Comparison of ENCODE assay signal across 8 mouse cellular contexts in the genomic region with DNA sequence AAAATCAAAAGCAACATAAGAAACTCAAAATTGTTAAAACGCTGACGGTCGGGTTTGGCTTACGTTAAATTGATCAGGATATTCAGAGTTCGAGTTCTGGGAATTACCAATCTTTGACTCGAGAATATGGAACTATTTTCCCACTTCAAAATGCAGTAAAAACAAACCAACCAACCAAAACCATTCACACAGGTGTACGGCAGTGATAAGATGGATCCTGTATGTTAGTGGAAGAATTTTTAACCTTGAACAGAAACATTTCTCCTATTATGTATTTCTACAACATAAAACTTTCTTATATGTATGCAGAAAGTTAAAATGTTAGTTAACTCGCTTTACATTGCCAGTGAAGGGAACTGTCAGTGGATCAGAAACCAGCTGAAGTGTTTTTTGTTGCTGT. TPM values are rescaled to one million over a fixed set of nuclear protein-coding genes. Genes with fewer than 3 reads are reported as not detected.
A peak's percentile ranks its signal among the peaks of the same experiment; 100 is the strongest.
DNase-seq lines count a peak whose midpoint lies in the region; ATAC-seq and TF ChIP-seq lines count a peak whose summit lies in the region.

No protein-coding gene starts in this region.

- DNase-seq in gastrocnemius, adult 2 months: no peak
- no peak for DNase-seq in gastrocnemius, postnatal 4 days (ENCODE audit: low spot score in 2 of 2)
- DNase-seq in ovary, postnatal 36 days (ENCODE audit: low spot score): no peak
- no peak for DNase-seq in adrenal gland, postnatal 36 days
- DNase-seq in thymus, postnatal 14 days: no peak

- peak overlapping the region; percentile 96 for H3K4me2 ChIP-seq in forebrain, embryonic 12.5 days
- peak overlapping the region; percentile 90 for H3K4me2 ChIP-seq in liver, embryonic 12.5 days

- H3K79me2 ChIP-seq in C2C12 (ENCODE audit: control insufficient read depth, insufficient read depth): peaks cover 16% of the 10 kb centered on the region

- H3K9me3 ChIP-seq in forebrain, embryonic 12.5 days: no peaks in the 10 kb centered on the region
- no peaks in the 10 kb centered on the region for H3K9me3 ChIP-seq in liver, embryonic 12.5 days (replicated peaks)

- TF ChIP-seq CTCF in gastrocnemius, adult 2 months (IDR thresholded peaks at IDR 0.05): no peak
- no peak for TF ChIP-seq CTCF in C2C12 (IDR thresholded peaks at IDR 0.05; ENCODE audit: control insufficient read depth, insufficient read depth, insufficient read length)

- peak overlapping the region; percentile 89; the same call in 1 of the 2 replicates for H3K27ac ChIP-seq in gastrocnemius, adult 2 months
- no peak overlapping the region for H3K27ac ChIP-seq in forebrain, embryonic 12.5 days
- peak overlapping the region; percentile 77 for H3K27ac ChIP-seq in liver, embryonic 12.5 days

- ATAC-seq in forebrain, embryonic 12.5 days (ENCODE audit: low FRiP score): no peak
- no peak for ATAC-seq in liver, embryonic 12.5 days

- peak overlapping the region; percentile 84 for H3K4me3 ChIP-seq in gastrocnemius, adult 2 months
- H3K4me3 ChIP-seq in C2C12 (ENCODE audit: insufficient read depth, poor library complexity, severe bottlenecking): peak overlapping the region; percentile 59
- H3K4me3 ChIP-seq in forebrain, embryonic 12.5 days (replicated peaks): peak overlapping the region; percentile 68
- peak overlapping the region; percentile 67 for H3K4me3 ChIP-seq in liver, embryonic 12.5 days

- peaks cover 11% of the 10 kb centered on the region for H3K36me3 ChIP-seq in C2C12 (ENCODE audit: control insufficient read depth, insufficient read depth)
- H3K36me3 ChIP-seq in forebrain, embryonic 12.5 days (replicated peaks): peaks cover 26% of the 10 kb centered on the region
- peaks cover 32% of the 10 kb centered on the region for H3K36me3 ChIP-seq in liver, embryonic 12.5 days

- 83% methylated on average over 8 of the region's 8 CpGs for WGBS in forebrain, embryonic 12.5 days
- WGBS in liver, embryonic 12.5 days (ENCODE audit: insufficient replicate concordance): 52% methylated on average over 8 of the region's 8 CpGs

- peak overlapping the region; percentile 90 for H3ac ChIP-seq in C2C12 (ENCODE audit: control insufficient read depth, insufficient read length, low read depth)

- peaks cover 11% of the 10 kb centered on the region for H3K79me3 ChIP-seq in C2C12 (ENCODE audit: low read depth)

- H3K9ac ChIP-seq in forebrain, embryonic 12.5 days: peak overlapping the region; percentile 74
- peak overlapping the region; percentile 75 for H3K9ac ChIP-seq in liver, embryonic 12.5 days

- H3K4me1 ChIP-seq in forebrain, embryonic 12.5 days: peaks cover 30% of the 10 kb centered on the region
- H3K4me1 ChIP-seq in liver, embryonic 12.5 days: peaks cover 35% of the 10 kb centered on the region

- no peaks in the 10 kb centered on the region for H3K27me3 ChIP-seq in C2C12 (ENCODE audit: control insufficient read depth, insufficient read depth, insufficient read length)
- H3K27me3 ChIP-seq in forebrain, embryonic 12.5 days: no peaks in the 10 kb centered on the region
- H3K27me3 ChIP-seq in liver, embryonic 12.5 days (replicated peaks): no peaks in the 10 kb centered on the region

- intact Hi-C loops in gastrocnemius, adult 2 months (cut with DNase I): loop anchor here (5.0 kb wide), 1 partner anchor 1929 kb away; no protein-coding TSS in a partner anchor

TF ChIP-seq in C2C12, 6 proteins besides CTCF, POLR2A, EP300 and RAD21:
- no peak for TF ChIP-seq MYOG (IDR thresholded peaks at IDR 0.05; ENCODE audit: control insufficient read depth, extremely low read depth, insufficient read length)
- TF ChIP-seq FOSL1 (IDR thresholded peaks at IDR 0.05; ENCODE audit: insufficient read depth, low read length, poor library complexity, severe bottlenecking): no peak
- no peak for TF ChIP-seq USF1 (IDR thresholded peaks at IDR 0.05; ENCODE audit: low read depth)
- TF ChIP-seq MAX (IDR thresholded peaks at IDR 0.05): no peak
- no peak for TF ChIP-seq CEBPB (IDR thresholded peaks at IDR 0.05; ENCODE audit: low read depth)
- TF ChIP-seq MYOD1 (IDR thresholded peaks at IDR 0.05; ENCODE audit: control insufficient read depth, insufficient read length, low read depth): no peak

RNA-seq across cellular contexts. Expression of gene Ankrd26, which starts 0.8 kb away (rescaled TPM):
- 1 to 10 TPM; 2.0 to 3.6 TPM for total RNA-seq in gastrocnemius, adult 2 months (2021)
- 1 to 10 TPM; 5.4 to 6.4 TPM for total RNA-seq in gastrocnemius, postnatal 4 days (2021)
- polyA plus RNA-seq in C2C12 (2012; fragmentation: generic; extraction: Trizol): 1.6 TPM
- 25.8 and 26.3 TPM in 2 replicates for polyA plus RNA-seq in forebrain, embryonic 12.5 days (2016; fragmentation: Nextera tagmentation; extraction: Ambion mirVana)
- polyA plus RNA-seq in liver, embryonic 12.5 days (2016; fragmentation: Nextera tagmentation; extraction: Ambion mirVana): 9.1 and 10.8 TPM in 2 replicates
- 1 to 10 TPM; 4.2 to 5.1 TPM for total RNA-seq in adrenal gland, postnatal 36 days (2021)
